ENCODE assay signal across 8 mouse cellular contexts in genomic region chr16:17276164-17277151, GRCm38 (mm10). TPM values are rescaled to one million over a fixed set of nuclear protein-coding genes. Genes with fewer than 3 reads are reported as not detected.
DNase-seq lines count a peak whose midpoint lies in the region; ATAC-seq lines count a peak whose summit lies in the region.

No protein-coding gene starts in this region.

- WGBS in forebrain, embryonic 11.5 days = under 1% methylated on average over 59 of the region's 62 CpGs
- under 1% methylated on average over 62 of the region's 62 CpGs for WGBS in heart, embryonic 16.5 days
- WGBS in liver, embryonic 15.5 days (ENCODE audit: insufficient replicate concordance) = under 1% methylated on average over 62 of the region's 62 CpGs
- under 1% methylated on average over 62 of the region's 62 CpGs for WGBS in neural tube, embryonic 12.5 days

- peak overlapping the region; percentile 50 for H3K4me3 ChIP-seq in forebrain, embryonic 11.5 days (ENCODE audit: low read depth, low read length)
- H3K4me3 ChIP-seq in heart, embryonic 16.5 days (ENCODE audit: low read length) = peak overlapping the region; percentile 78
- H3K4me3 ChIP-seq in liver, embryonic 15.5 days (replicated peaks) = peak overlapping the region; percentile 65
- peak overlapping the region; percentile 51 for H3K4me3 ChIP-seq in neural tube, embryonic 12.5 days

- H3K4me2 ChIP-seq in forebrain, embryonic 11.5 days (ENCODE audit: low read depth, low read length, severe bottlenecking) = peak overlapping the region; percentile 96
- H3K4me2 ChIP-seq in heart, embryonic 16.5 days (ENCODE audit: low read depth, low read length) = peak overlapping the region; percentile 99
- peak overlapping the region; percentile 97 for H3K4me2 ChIP-seq in liver, embryonic 15.5 days
- H3K4me2 ChIP-seq in neural tube, embryonic 12.5 days (replicated peaks) = peak overlapping the region; percentile 93

- peak; percentile 91 to 95 for DNase-seq in CD8-positive naive resting alpha-beta T cell, adult 2 months (ENCODE audit: low read depth in 2 of 2, low spot score in 2 of 2)
- peak; percentile 87 for DNase-seq in c-Kit-positive CD71-negative TER-119-negative erythroid progenitor cells, embryonic 14.5 days (ENCODE audit: low read depth)
- peak; percentile 96 for DNase-seq in forebrain, embryonic 11.5 days (ENCODE audit: low spot score)
- peak; percentile 94 to 98 for DNase-seq in kidney, postnatal 36 days
- peak; percentile 89 for DNase-seq in telencephalon, adult 2 months (ENCODE audit: low read depth, low spot score)

- H3K27me3 ChIP-seq in forebrain, embryonic 11.5 days (ENCODE audit: control insufficient read depth, insufficient read depth, low read length) = peaks cover 24% of the 10 kb centered on the region
- H3K27me3 ChIP-seq in heart, embryonic 16.5 days (ENCODE audit: control insufficient read depth, insufficient read depth, low read length) = peaks cover 19% of the 10 kb centered on the region
- H3K27me3 ChIP-seq in liver, embryonic 15.5 days = peaks cover 37% of the 10 kb centered on the region
- peaks cover 30% of the 10 kb centered on the region for H3K27me3 ChIP-seq in neural tube, embryonic 12.5 days (replicated peaks)

- H3K4me1 ChIP-seq in forebrain, embryonic 11.5 days (replicated peaks; ENCODE audit: control insufficient read depth, insufficient read depth, low read length) = peaks cover 16% of the 10 kb centered on the region
- H3K4me1 ChIP-seq in heart, embryonic 16.5 days (ENCODE audit: control insufficient read depth, insufficient read depth, low read length) = peaks cover 18% of the 10 kb centered on the region
- peaks cover 23% of the 10 kb centered on the region for H3K4me1 ChIP-seq in liver, embryonic 15.5 days (replicated peaks)
- peaks cover 21% of the 10 kb centered on the region for H3K4me1 ChIP-seq in neural tube, embryonic 12.5 days

- peak; percentile 89 for ATAC-seq in forebrain, embryonic 11.5 days (replicated peaks; ENCODE audit: low FRiP score)
- ATAC-seq in heart, embryonic 16.5 days (replicated peaks; ENCODE audit: extremely low read depth, insufficient read depth, low FRiP score) = peak; percentile 88
- peak; percentile 79 for ATAC-seq in liver, embryonic 15.5 days (ENCODE audit: insufficient read depth)
- ATAC-seq in neural tube, embryonic 12.5 days (ENCODE audit: low FRiP score, low read depth) = peak; percentile 87

- H3K36me3 ChIP-seq in forebrain, embryonic 11.5 days (ENCODE audit: control insufficient read depth, insufficient read depth, low read length) = no peaks in the 10 kb centered on the region
- H3K36me3 ChIP-seq in heart, embryonic 16.5 days (ENCODE audit: control insufficient read depth, insufficient read depth) = peaks cover 10% of the 10 kb centered on the region; the same call in 1 of the 2 replicates
- H3K36me3 ChIP-seq in liver, embryonic 15.5 days (replicated peaks) = 0 out of 2 replicates have a peak, but pooled peaks cover 14% of the 10 kb centered on the region
- peaks cover 11% of the 10 kb centered on the region for H3K36me3 ChIP-seq in neural tube, embryonic 12.5 days

- H3K9me3 ChIP-seq in forebrain, embryonic 11.5 days (ENCODE audit: control insufficient read depth, low read length) = no peaks in the 10 kb centered on the region
- no peaks in the 10 kb centered on the region for H3K9me3 ChIP-seq in heart, embryonic 16.5 days (replicated peaks; ENCODE audit: control insufficient read depth, low read length)
- H3K9me3 ChIP-seq in liver, embryonic 15.5 days (replicated peaks) = no peaks in the 10 kb centered on the region
- no peaks in the 10 kb centered on the region for H3K9me3 ChIP-seq in neural tube, embryonic 12.5 days

- H3K27ac ChIP-seq in forebrain, embryonic 11.5 days (ENCODE audit: low read depth, low read length) = 0 out of 2 replicates have a peak overlapping the region, but pooled peaks have one; percentile 25
- peak overlapping the region; percentile 64 for H3K27ac ChIP-seq in heart, embryonic 16.5 days (ENCODE audit: low read length)
- no peak overlapping the region for H3K27ac ChIP-seq in liver, embryonic 15.5 days (replicated peaks)
- peak overlapping the region; percentile 37; the same call in 1 of the 2 replicates for H3K27ac ChIP-seq in neural tube, embryonic 12.5 days

- H3K9ac ChIP-seq in forebrain, embryonic 11.5 days (ENCODE audit: low read length) = peak overlapping the region; percentile 65
- H3K9ac ChIP-seq in heart, embryonic 16.5 days (ENCODE audit: low read length) = peak overlapping the region; percentile 77
- peak overlapping the region; percentile 48 for H3K9ac ChIP-seq in liver, embryonic 15.5 days
- H3K9ac ChIP-seq in neural tube, embryonic 12.5 days = peak overlapping the region; percentile 48

RNA-seq across cellular contexts. Expression of gene Tmem191c, which starts 0.6 kb away (rescaled TPM):
- polyA plus RNA-seq in forebrain, embryonic 11.5 days (2014; fragmentation: Nextera tagmentation; extraction: Ambion mirVana) = 7.7 and 10.5 TPM in 2 replicates
- 10.8 and 15.0 TPM in 2 replicates for polyA plus RNA-seq in heart, embryonic 16.5 days (2015; fragmentation: Nextera tagmentation; extraction: Ambion mirVana)
- 3.9 and 4.4 TPM in 2 replicates for polyA plus RNA-seq in liver, embryonic 15.5 days (2015; fragmentation: Nextera tagmentation; extraction: Ambion mirVana)
- 22.8 and 23.1 TPM in 2 replicates for polyA plus RNA-seq in neural tube, embryonic 12.5 days (2016; fragmentation: Nextera tagmentation; extraction: Ambion mirVana)

RNA-seq across cellular contexts. Expression of gene Hic2, which starts 43.1 kb away (rescaled TPM):
- 10.7 and 11.3 TPM in 2 replicates for polyA plus RNA-seq in forebrain, embryonic 11.5 days (2014; fragmentation: Nextera tagmentation; extraction: Ambion mirVana)
- polyA plus RNA-seq in heart, embryonic 16.5 days (2015; fragmentation: Nextera tagmentation; extraction: Ambion mirVana) = 4.0 and 5.0 TPM in 2 replicates
- 2.6 and 3.6 TPM in 2 replicates for polyA plus RNA-seq in liver, embryonic 15.5 days (2015; fragmentation: Nextera tagmentation; extraction: Ambion mirVana)
- polyA plus RNA-seq in neural tube, embryonic 12.5 days (2016; fragmentation: Nextera tagmentation; extraction: Ambion mirVana) = 11.7 and 12.4 TPM in 2 replicates

RNA-seq across cellular contexts. Expression of gene Serpind1, which starts 54.7 kb away (rescaled TPM):
- 0.20 and 0.48 TPM in 2 replicates for polyA plus RNA-seq in forebrain, embryonic 11.5 days (2014; fragmentation: Nextera tagmentation; extraction: Ambion mirVana)
- polyA plus RNA-seq in heart, embryonic 16.5 days (2015; fragmentation: Nextera tagmentation; extraction: Ambion mirVana) = 0.66 and 0.67 TPM in 2 replicates
- 194 and 213 TPM in 2 replicates for polyA plus RNA-seq in liver, embryonic 15.5 days (2015; fragmentation: Nextera tagmentation; extraction: Ambion mirVana)
- polyA plus RNA-seq in neural tube, embryonic 12.5 days (2016; fragmentation: Nextera tagmentation; extraction: Ambion mirVana) = 0.35 and 0.41 TPM in 2 replicates

Comparison
In these comparisons a context has a peak if more than half of its experiments do, and no peak if none do; other contexts are left out.
1. RNA of gene Serpind1, which starts 54.7 kb away (polyA plus RNA-seq): 194 to 213 TPM in liver, embryonic 15.5 days; 0.66 to 0.67 TPM in heart, embryonic 16.5 days, 0.35 to 0.41 TPM in neural tube, embryonic 12.5 days and 0.20 to 0.48 TPM in forebrain, embryonic 11.5 days; every median in the first group is over 100 times any median in the second.
2. Peak in every context shown above with its lines, with median percentiles within 50 percentile points of each other: DNase-seq, ATAC-seq, H3K4me2 ChIP-seq, H3K4me3 ChIP-seq and H3K9ac ChIP-seq.